ENCODE assay signal across 8 mouse cellular contexts in the genomic region with DNA sequence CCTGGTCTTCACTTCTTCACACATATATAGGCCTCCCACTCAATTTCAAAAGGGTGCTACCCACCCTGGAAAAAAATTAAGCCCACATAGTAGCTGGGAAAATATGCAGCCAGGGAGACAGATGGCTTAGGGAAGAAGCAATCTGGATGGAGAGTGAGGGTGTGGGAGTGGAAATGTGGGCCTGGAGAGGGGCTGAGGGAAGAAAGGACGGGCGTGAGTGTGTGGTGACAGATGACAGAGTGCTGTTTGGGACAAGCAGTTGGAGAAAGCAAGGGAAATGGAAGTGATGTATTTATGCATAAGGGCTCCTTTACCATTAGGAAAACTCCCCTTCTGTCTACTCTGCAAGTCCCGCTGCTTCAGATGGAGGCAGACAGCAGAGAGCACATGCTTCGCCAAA.
DNase-seq lines count a peak whose midpoint lies in the region; ATAC-seq lines count a peak whose summit lies in the region.

No protein-coding gene starts in this region.

- no peak for ATAC-seq in megakaryocyte progenitor cell, adult 5-6 weeks (replicated peaks; ENCODE audit: poor library complexity)

- DNase-seq in kidney, postnatal 4 days: peak; percentile 22 to 30
- DNase-seq in kidney, adult 11 months: no peak
- DNase-seq in frontal cortex, postnatal 14 days (ENCODE audit: low spot score in 2 of 2): peak; percentile 70 to 74
- DNase-seq in left cerebral cortex, adult 9 months (ENCODE audit: low spot score in 2 of 2): peak; percentile 76 to 92
- DNase-seq in right cerebral cortex, adult 18-20 months: peak; percentile 90
- no peak for DNase-seq in Muller cell, postnatal 12 days (ENCODE audit: inconsistent ontology term)
- no peak for DNase-seq in gastrocnemius, adult 8-10 months (ENCODE audit: low spot score in 2 of 2)

Comparison
In these comparisons a context has a peak if more than half of its experiments do, and no peak if none do; other contexts are left out.
1. DNase-seq: peak in kidney, postnatal 4 days (2 of 2), frontal cortex, postnatal 14 days (2 of 2), left cerebral cortex, adult 9 months (2 of 2) and right cerebral cortex, adult 18-20 months (single experiment); none in kidney, adult 11 months (single experiment), Muller cell, postnatal 12 days (single experiment) and gastrocnemius, adult 8-10 months (0 of 2).